Mouse (Mus musculus): Measurements from ENCODE around the gene Fbxw10. TPM values are rescaled to one million over a fixed set of nuclear protein-coding genes. Genes with fewer than 3 reads are reported as not detected.

Fbxw10 gene
- polyA plus RNA-seq, 1 experiment from 2014 or later: 0.60 TPM

- WGBS: 35% methylated on average over 2 of the region's 2 CpGs
- Histone ChIP-seq H3K27me3 (replicated peaks; ENCODE audit: control insufficient read depth, insufficient read depth, low read length) (no peaks in the 10 kb centered on the region), H3K9ac (ENCODE audit: low read depth, low read length) (no peak overlapping the region), H3K36me3 (ENCODE audit: control insufficient read depth, insufficient read depth, low read length) (no peaks in the 10 kb centered on the region), H3K27ac (replicated peaks; ENCODE audit: low read depth, low read length) (no peak overlapping the region), H3K4me3 (ENCODE audit: low read depth, low read length) (no peak overlapping the region), H3K4me2 (ENCODE audit: low read depth, low read length) (no peak overlapping the region), H3K9me3 (ENCODE audit: control insufficient read depth, low read length) (peaks cover 9% of the 10 kb centered on the region), H3K4me1 (ENCODE audit: control insufficient read depth, insufficient read depth, low read length) (0 out of 2 replicates have a peak, but pooled peaks cover 5% of the 10 kb centered on the region)
- DNase-seq (ENCODE audit: low spot score) (no peak), ATAC-seq (ENCODE audit: low read depth) (no peak)
Observed at GRCm38 (mm10) chr11:62916765-62917164, 69.9 kb downstream of the Fbxw10 start.

- WGBS: 45% methylated on average over 6 of the region's 6 CpGs
- no peak overlapping the region for H3K9ac ChIP-seq (ENCODE audit: low read depth, low read length)
- H3K4me1 ChIP-seq (ENCODE audit: control insufficient read depth, insufficient read depth, low read length): 0 out of 2 replicates have a peak, but pooled peaks cover 3% of the 10 kb centered on the region
- peaks cover 9% of the 10 kb centered on the region for H3K9me3 ChIP-seq (ENCODE audit: control insufficient read depth, low read length)
- H3K4me2 ChIP-seq (ENCODE audit: low read depth, low read length): peak overlapping the region; percentile 48
- no peaks in the 10 kb centered on the region for H3K27me3 ChIP-seq (replicated peaks; ENCODE audit: control insufficient read depth, insufficient read depth, low read length)
- H3K4me3 ChIP-seq (ENCODE audit: low read depth, low read length): no peak overlapping the region
- H3K36me3 ChIP-seq (ENCODE audit: control insufficient read depth, insufficient read depth, low read length): no peaks in the 10 kb centered on the region
- DNase-seq (ENCODE audit: low spot score) (peak; percentile 84), ATAC-seq (ENCODE audit: low read depth) (peak; percentile 23)
- H3K27ac ChIP-seq (replicated peaks; ENCODE audit: low read depth, low read length): peak overlapping the region; percentile 88
Observed at GRCm38 (mm10) chr11:62919946-62920742, 73.3 kb downstream of the Fbxw10 start.

- no peaks in the 10 kb centered on the region for H3K36me3 ChIP-seq (ENCODE audit: control insufficient read depth, insufficient read depth, low read length)
- DNase-seq (ENCODE audit: low spot score): no peak
- 9% methylated on average over 6 of the region's 6 CpGs for WGBS
- H3K27me3 ChIP-seq (replicated peaks; ENCODE audit: control insufficient read depth, insufficient read depth, low read length): no peaks in the 10 kb centered on the region
- peak overlapping the region; percentile 18; the same call in 1 of the 2 replicates for H3K4me3 ChIP-seq (ENCODE audit: low read depth, low read length)
- H3K27ac ChIP-seq (replicated peaks; ENCODE audit: low read depth, low read length): peak overlapping the region; percentile 88
- 0 out of 2 replicates have a peak, but pooled peaks have one; percentile 1 for ATAC-seq (ENCODE audit: low read depth)
- H3K9me3 ChIP-seq (ENCODE audit: control insufficient read depth, low read length): peaks cover 9% of the 10 kb centered on the region
- H3K4me2 ChIP-seq (ENCODE audit: low read depth, low read length): peak overlapping the region; percentile 48
- H3K4me1 ChIP-seq (ENCODE audit: control insufficient read depth, insufficient read depth, low read length): 0 out of 2 replicates have a peak, but pooled peaks cover 3% of the 10 kb centered on the region
- H3K9ac ChIP-seq (ENCODE audit: low read depth, low read length): no peak overlapping the region
Observed at GRCm38 (mm10) chr11:62920743-62921050, 73.8 kb downstream of the Fbxw10 start.

- peak overlapping the region; percentile 18 for H3K4me3 ChIP-seq (ENCODE audit: low read depth, low read length)
- peak overlapping the region; percentile 50 for H3K9ac ChIP-seq (ENCODE audit: low read depth, low read length)
- DNase-seq (ENCODE audit: low spot score): peak; percentile 98
- H3K4me2 ChIP-seq (ENCODE audit: low read depth, low read length): peak overlapping the region; percentile 48
- no peaks in the 10 kb centered on the region for H3K36me3 ChIP-seq (ENCODE audit: control insufficient read depth, insufficient read depth, low read length)
- no peaks in the 10 kb centered on the region for H3K27me3 ChIP-seq (replicated peaks; ENCODE audit: control insufficient read depth, insufficient read depth, low read length)
- ATAC-seq (ENCODE audit: low read depth): peak; percentile 92
- peak overlapping the region; percentile 88 for H3K27ac ChIP-seq (replicated peaks; ENCODE audit: low read depth, low read length)
- H3K9me3 ChIP-seq (ENCODE audit: control insufficient read depth, low read length): peaks cover 9% of the 10 kb centered on the region
- 0 out of 2 replicates have a peak, but pooled peaks cover 3% of the 10 kb centered on the region for H3K4me1 ChIP-seq (ENCODE audit: control insufficient read depth, insufficient read depth, low read length)
- 11% methylated on average over 25 of the region's 25 CpGs for WGBS
Observed at GRCm38 (mm10) chr11:62921052-62921977, 74.4 kb downstream of the Fbxw10 start.

GRCm38 (mm10) chr11:62924091-62924761, 77.4 kb downstream of the Fbxw10 start:
- Histone ChIP-seq H3K4me2 (ENCODE audit: low read depth, low read length) (no peak overlapping the region), H3K4me3 (ENCODE audit: low read depth, low read length) (no peak overlapping the region), H3K9me3 (ENCODE audit: control insufficient read depth, low read length) (peaks cover 5% of the 10 kb centered on the region), H3K27ac (replicated peaks; ENCODE audit: low read depth, low read length) (no peak overlapping the region), H3K36me3 (ENCODE audit: control insufficient read depth, insufficient read depth, low read length) (no peaks in the 10 kb centered on the region), H3K27me3 (replicated peaks; ENCODE audit: control insufficient read depth, insufficient read depth, low read length) (no peaks in the 10 kb centered on the region), H3K9ac (ENCODE audit: low read depth, low read length) (no peak overlapping the region), H3K4me1 (ENCODE audit: control insufficient read depth, insufficient read depth, low read length) (0 out of 2 replicates have a peak, but pooled peaks cover 3% of the 10 kb centered on the region)
- WGBS: 76% methylated on average over 6 of the region's 6 CpGs
- DNase-seq (ENCODE audit: low spot score): no peak
- ATAC-seq (ENCODE audit: low read depth): no peak

Other genes starting within 250 kb of the Fbxw10 start
- gene Lrrc75a, start 198.5 kb upstream of the Fbxw10 start, polyA plus RNA-seq (2014; fragmentation: Nextera tagmentation; extraction: Ambion mirVana): 16.6 and 17.2 TPM in 2 replicates
- gene Mmgt2, start 198.4 kb upstream of the Fbxw10 start, polyA plus RNA-seq (2014; fragmentation: Nextera tagmentation; extraction: Ambion mirVana): 48.4 and 54.3 TPM in 2 replicates
- gene Zfp287, start 115.2 kb upstream of the Fbxw10 start, polyA plus RNA-seq (2014; fragmentation: Nextera tagmentation; extraction: Ambion mirVana): 7.7 and 7.8 TPM in 2 replicates
- not detected in 2 replicates for gene Gm10428, start 94.0 kb upstream of the Fbxw10 start, polyA plus RNA-seq (2014; fragmentation: Nextera tagmentation; extraction: Ambion mirVana)
- gene Zfp286, start 57.6 kb upstream of the Fbxw10 start, polyA plus RNA-seq (2014; fragmentation: Nextera tagmentation; extraction: Ambion mirVana): 17.8 and 26.7 TPM in 2 replicates
- gene Trim16, start 26.8 kb upstream of the Fbxw10 start, polyA plus RNA-seq (2014; fragmentation: Nextera tagmentation; extraction: Ambion mirVana): 14.3 and 16.5 TPM in 2 replicates
- gene Tvp23b, start 32.4 kb downstream of the Fbxw10 start, polyA plus RNA-seq (2014; fragmentation: Nextera tagmentation; extraction: Ambion mirVana): 74.2 and 82.0 TPM in 2 replicates
- gene Cdrt4, start 104.1 kb downstream of the Fbxw10 start, polyA plus RNA-seq (2014; fragmentation: Nextera tagmentation; extraction: Ambion mirVana): 0.58 TPM in 1 of 2 replicates, not detected in the other
- 0.10 TPM in 1 of 2 replicates, not detected in the other for gene Tekt3, start 214.6 kb downstream of the Fbxw10 start, polyA plus RNA-seq (2014; fragmentation: Nextera tagmentation; extraction: Ambion mirVana)